Mouse (Mus musculus) liver, postnatal 0 days (tissue): ENCODE measurements around the gene Cbx4.

ENCODE experiments used
- CTCF ChIP-seq: sonication (generic); IDR thresholded peaks from 2 replicates; pipeline ENCODE4 v1.5.1; 2016; ENCODE audit warnings: antibody characterized with exemption, low read depth
- EP300 ChIP-seq: IDR thresholded peaks from 2 replicates; pipeline ENCODE4 v1.6.1; 2016; ENCODE audit warnings: antibody characterized with exemption, low read depth, mild to moderate bottlenecking

- TF ChIP-seq CTCF (no peak), EP300 (no peak)
Measured at GRCm38 (mm10) chr11:119122396-119122795, 36.4 kb upstream of the Cbx4 start.
